Mouse (Mus musculus) layer of hippocampus, adult 11-12 months (tissue): ENCODE data around the gene Fam173b.
A peak's percentile ranks its signal among the peaks of the same experiment; 100 is the strongest.

Source experiments
- DNase-seq: peaks from one replicate; pipeline ENCODE4 v3.0.0; 2022; ENCODE audit warnings: low spot score

Fam173b gene

GRCm38 (mm10) chr15:31636091-31636595, 34.5 kb downstream of the Fam173b start:
- no peak for DNase-seq

- DNase-seq, result no peak
These were observed 45.6 kb downstream of the Fam173b start for GRCm38 (mm10) chr15:31647225-31647624.

GRCm38 (mm10) chr15:31647851-31648569, 46.4 kb downstream of the Fam173b start:
- no peak for DNase-seq

- no peak for DNase-seq
These were observed 48.0 kb downstream of the Fam173b start for GRCm38 (mm10) chr15:31649691-31650090.

GRCm38 (mm10) chr15:31650821-31651220, 49.2 kb downstream of the Fam173b start:
- no peak for DNase-seq

GRCm38 (mm10) chr15:31660133-31660795, 58.6 kb downstream of the Fam173b start:
- DNase-seq, result no peak

- no peak for DNase-seq
These were observed 59.2 kb downstream of the Fam173b start for GRCm38 (mm10) chr15:31660844-31661243.

GRCm38 (mm10) chr15:31661802-31662201, 60.1 kb downstream of the Fam173b start:
- DNase-seq, result no peak

- DNase-seq, result peak; percentile 44
These were observed 61.4 kb downstream of the Fam173b start for GRCm38 (mm10) chr15:31663074-31663473.
